Mouse (Mus musculus): ENCODE results near the gene Wdr70. TPM values are rescaled to one million over a fixed set of nuclear protein-coding genes. Genes with fewer than 3 reads are reported as not detected.

Gene Wdr70
- polyA plus RNA-seq, 1 experiment from 2014 or later, result 45.0 TPM

GRCm38 (mm10) chr15:7879956-7880355 is 219.1 kb downstream of the Wdr70 start:
- H3K9ac ChIP-seq, result no peak overlapping the region
- no peak overlapping the region for H3K4me2 ChIP-seq
- H3K9me3 ChIP-seq, result no peaks in the 10 kb centered on the region
- ATAC-seq (ENCODE audit: insufficient read depth, low FRiP score, low read depth), result no peak
- no peak overlapping the region for H3K27ac ChIP-seq
- no peak overlapping the region for H3K4me3 ChIP-seq (replicated peaks)
- no peaks in the 10 kb centered on the region; the same call in 1 of the 2 replicates for H3K4me1 ChIP-seq
- H3K36me3 ChIP-seq, result 0 out of 2 replicates have a peak, but pooled peaks cover 3% of the 10 kb centered on the region
- no peaks in the 10 kb centered on the region for H3K27me3 ChIP-seq (replicated peaks)
- 70% methylated on average over 7 of the region's 7 CpGs for WGBS

GRCm38 (mm10) chr15:7878861-7879260 is 220.1 kb downstream of the Wdr70 start:
- Histone ChIP-seq H3K4me3 (replicated peaks) (no peak overlapping the region), H3K27me3 (replicated peaks) (no peaks in the 10 kb centered on the region), H3K36me3 (0 out of 2 replicates have a peak, but pooled peaks cover under 1% of the 10 kb centered on the region), H3K4me1 (no peaks in the 10 kb centered on the region; the same call in 1 of the 2 replicates), H3K4me2 (no peak overlapping the region), H3K9ac (no peak overlapping the region), H3K9me3 (no peaks in the 10 kb centered on the region), H3K27ac (no peak overlapping the region)
- no peak for ATAC-seq (ENCODE audit: insufficient read depth, low FRiP score, low read depth)
- 78% methylated on average over 10 of the region's 10 CpGs for WGBS

- Histone ChIP-seq H3K4me3 (replicated peaks) (no peak overlapping the region), H3K27me3 (replicated peaks) (no peaks in the 10 kb centered on the region), H3K9ac (no peak overlapping the region), H3K27ac (no peak overlapping the region), H3K9me3 (no peaks in the 10 kb centered on the region), H3K36me3 (no peaks in the 10 kb centered on the region), H3K4me2 (no peak overlapping the region), H3K4me1 (no peaks in the 10 kb centered on the region; the same call in 1 of the 2 replicates)
- ATAC-seq (ENCODE audit: insufficient read depth, low FRiP score, low read depth), result no peak
- WGBS, result 68% methylated on average over 22 of the region's 22 CpGs
Observed at GRCm38 (mm10) chr15:7877560-7878467, 221.2 kb downstream of the Wdr70 start.

GRCm38 (mm10) chr15:7875879-7876278 is 223.1 kb downstream of the Wdr70 start:
- H3K36me3 ChIP-seq, result no peaks in the 10 kb centered on the region
- H3K4me3 ChIP-seq (replicated peaks), result no peak overlapping the region
- WGBS, result 72% methylated on average over 6 of the region's 6 CpGs

GRCm38 (mm10) chr15:7872473-7872872 is 226.5 kb downstream of the Wdr70 start:
- H3K4me3 ChIP-seq (replicated peaks), result no peak overlapping the region
- no peaks in the 10 kb centered on the region for H3K27me3 ChIP-seq (replicated peaks)
- H3K36me3 ChIP-seq, result no peaks in the 10 kb centered on the region
- H3K9ac ChIP-seq, result no peak overlapping the region
- H3K4me2 ChIP-seq, result no peak overlapping the region
- H3K4me1 ChIP-seq, result no peaks in the 10 kb centered on the region
- ATAC-seq (ENCODE audit: insufficient read depth, low FRiP score, low read depth), result no peak
- no peak overlapping the region for H3K27ac ChIP-seq
- WGBS, result 65% methylated on average over 5 of the region's 5 CpGs
- H3K9me3 ChIP-seq, result no peaks in the 10 kb centered on the region

More at GRCm38 (mm10) chr15:7875879-7876278, 223.1 kb downstream of the Wdr70 start:
- no peaks in the 10 kb centered on the region for H3K9me3 ChIP-seq
- H3K27ac ChIP-seq, result no peak overlapping the region
- no peak for ATAC-seq (ENCODE audit: insufficient read depth, low FRiP score, low read depth)
- H3K27me3 ChIP-seq (replicated peaks), result no peaks in the 10 kb centered on the region
- no peak overlapping the region for H3K4me2 ChIP-seq
- no peaks in the 10 kb centered on the region; the same call in 1 of the 2 replicates for H3K4me1 ChIP-seq
- no peak overlapping the region for H3K9ac ChIP-seq

- WGBS, result 94% methylated on average over 3 of the region's 3 CpGs
Observed at GRCm38 (mm10) chr15:7865305-7865704, 233.7 kb downstream of the Wdr70 start.

GRCm38 (mm10) chr15:7863328-7863727 is 235.7 kb downstream of the Wdr70 start:
- WGBS, result 71% methylated on average over 5 of the region's 5 CpGs
- Histone ChIP-seq H3K4me1 (no peaks in the 10 kb centered on the region), H3K9ac (no peak overlapping the region)

More at GRCm38 (mm10) chr15:7865305-7865704, 233.7 kb downstream of the Wdr70 start:
- no peaks in the 10 kb centered on the region for H3K9me3 ChIP-seq
- no peaks in the 10 kb centered on the region for H3K4me1 ChIP-seq
- no peak for ATAC-seq (ENCODE audit: insufficient read depth, low FRiP score, low read depth)
- no peaks in the 10 kb centered on the region for H3K36me3 ChIP-seq
- H3K9ac ChIP-seq, result no peak overlapping the region
- H3K27ac ChIP-seq, result no peak overlapping the region
- H3K27me3 ChIP-seq (replicated peaks), result no peaks in the 10 kb centered on the region
- no peak overlapping the region for H3K4me3 ChIP-seq (replicated peaks)
- no peak overlapping the region for H3K4me2 ChIP-seq

GRCm38 (mm10) chr15:7862890-7863289 is 236.1 kb downstream of the Wdr70 start:
- Histone ChIP-seq H3K9me3 (no peaks in the 10 kb centered on the region), H3K4me1 (no peaks in the 10 kb centered on the region), H3K27me3 (replicated peaks) (no peaks in the 10 kb centered on the region), H3K36me3 (no peaks in the 10 kb centered on the region), H3K4me2 (no peak overlapping the region), H3K27ac (no peak overlapping the region), H3K9ac (no peak overlapping the region), H3K4me3 (replicated peaks) (no peak overlapping the region)
- WGBS, result 86% methylated on average over 5 of the region's 5 CpGs
- no peak for ATAC-seq (ENCODE audit: insufficient read depth, low FRiP score, low read depth)

More at GRCm38 (mm10) chr15:7863328-7863727, 235.7 kb downstream of the Wdr70 start:
- no peak for ATAC-seq (ENCODE audit: insufficient read depth, low FRiP score, low read depth)
- no peak overlapping the region for H3K4me2 ChIP-seq
- no peaks in the 10 kb centered on the region for H3K9me3 ChIP-seq
- H3K27me3 ChIP-seq (replicated peaks), result no peaks in the 10 kb centered on the region
- no peaks in the 10 kb centered on the region for H3K36me3 ChIP-seq
- H3K4me3 ChIP-seq (replicated peaks), result no peak overlapping the region
- H3K27ac ChIP-seq, result no peak overlapping the region

GRCm38 (mm10) chr15:7858841-7859240 is 240.2 kb downstream of the Wdr70 start:
- Histone ChIP-seq H3K9ac (no peak overlapping the region), H3K4me1 (no peaks in the 10 kb centered on the region), H3K9me3 (no peaks in the 10 kb centered on the region), H3K36me3 (no peaks in the 10 kb centered on the region), H3K27ac (no peak overlapping the region), H3K4me2 (no peak overlapping the region), H3K4me3 (replicated peaks) (no peak overlapping the region), H3K27me3 (replicated peaks) (no peaks in the 10 kb centered on the region)
- WGBS, result 77% methylated on average over 5 of the region's 5 CpGs
- no peak for ATAC-seq (ENCODE audit: insufficient read depth, low FRiP score, low read depth)

GRCm38 (mm10) chr15:7857418-7857817 is 241.6 kb downstream of the Wdr70 start:
- Histone ChIP-seq H3K4me2 (no peak overlapping the region), H3K27ac (no peak overlapping the region), H3K4me3 (replicated peaks) (no peak overlapping the region), H3K9ac (no peak overlapping the region), H3K4me1 (no peaks in the 10 kb centered on the region), H3K36me3 (no peaks in the 10 kb centered on the region), H3K27me3 (replicated peaks) (no peaks in the 10 kb centered on the region), H3K9me3 (no peaks in the 10 kb centered on the region)
- WGBS, result 78% methylated on average over 13 of the region's 13 CpGs
- ATAC-seq (ENCODE audit: insufficient read depth, low FRiP score, low read depth), result no peak

- H3K4me1 ChIP-seq, result no peaks in the 10 kb centered on the region
- no peaks in the 10 kb centered on the region for H3K27me3 ChIP-seq (replicated peaks)
- H3K36me3 ChIP-seq, result no peaks in the 10 kb centered on the region
- no peak for ATAC-seq (ENCODE audit: insufficient read depth, low FRiP score, low read depth)
- WGBS, result 86% methylated on average over 4 of the region's 4 CpGs
- H3K4me2 ChIP-seq, result no peak overlapping the region
- H3K9me3 ChIP-seq, result no peaks in the 10 kb centered on the region
- H3K4me3 ChIP-seq (replicated peaks), result no peak overlapping the region
- H3K9ac ChIP-seq, result no peak overlapping the region
- no peak overlapping the region for H3K27ac ChIP-seq
Observed at GRCm38 (mm10) chr15:7842398-7842797, 256.6 kb downstream of the Wdr70 start.

GRCm38 (mm10) chr15:7841664-7842063 is 257.3 kb downstream of the Wdr70 start:
- Histone ChIP-seq H3K27me3 (replicated peaks) (no peaks in the 10 kb centered on the region), H3K4me3 (replicated peaks) (no peak overlapping the region), H3K27ac (no peak overlapping the region), H3K9me3 (no peaks in the 10 kb centered on the region), H3K9ac (no peak overlapping the region), H3K4me1 (no peaks in the 10 kb centered on the region), H3K36me3 (no peaks in the 10 kb centered on the region), H3K4me2 (no peak overlapping the region)
- WGBS, result 83% methylated on average over 1 of the region's 1 CpGs
- ATAC-seq (ENCODE audit: insufficient read depth, low FRiP score, low read depth), result no peak

Data from stomach, embryonic 15.5 days (tissue).